Mouse (Mus musculus) forebrain, postnatal 0 days (tissue): ENCODE data around the gene Prune2. TPM values are rescaled to one million over a fixed set of nuclear protein-coding genes. Genes with fewer than 3 reads are reported as not detected.
A peak's percentile ranks its signal among the peaks of the same experiment; 100 is the strongest.

ENCODE experiments used
- ATAC-seq: fragments of 200-750 bp; cut with Nextera tagmentation; 2 replicates; pipeline ENCODE4 v1.8.0; 2017; ENCODE audit warnings: mild to moderate bottlenecking, moderate library complexity
- DNase-seq: peaks from one replicate; pipeline ENCODE4 v3.0.0-alpha.2; 2015
- H3K27ac ChIP-seq: fragments of 300-500 bp; sonication (generic); 2 replicates; pipeline ENCODE4 v1.5.1; 2014; ENCODE audit warnings: low read depth, mild to moderate bottlenecking, antibody characterized with exemption, low read length, moderate library complexity, mixed read lengths
- H3K27me3 ChIP-seq: fragments of 300-500 bp; sonication (generic); 2 replicates; pipeline ENCODE4 v1.6.1; 2014; ENCODE audit warnings: mild to moderate bottlenecking, low read length, mixed read lengths; ENCODE audit not compliant: insufficient read depth
- H3K36me3 ChIP-seq: fragments of 300-500 bp; sonication (generic); 2 replicates; pipeline ENCODE4 v1.6.1; 2014; ENCODE audit warnings: mild to moderate bottlenecking, moderate library complexity; ENCODE audit not compliant: insufficient read depth
- H3K4me1 ChIP-seq: fragments of 300-500 bp; sonication (generic); 2 replicates; pipeline ENCODE4 v1.6.1; 2014; ENCODE audit warnings: antibody characterized with exemption; ENCODE audit not compliant: insufficient read depth
- H3K4me2 ChIP-seq: fragments of 300-500 bp; sonication (generic); 2 replicates; pipeline ENCODE4 v1.6.1; 2014; ENCODE audit warnings: low read depth, mild to moderate bottlenecking, moderate library complexity
- H3K4me3 ChIP-seq: fragments of 300-500 bp; sonication (generic); 2 replicates; pipeline ENCODE4 v1.5.1; 2014; ENCODE audit warnings: low read depth, low read length, mixed read lengths
- H3K9ac ChIP-seq: fragments of 300-500 bp; sonication (generic); 2 replicates; pipeline ENCODE4 v1.6.1; 2014; ENCODE audit warnings: mild to moderate bottlenecking
- H3K9me3 ChIP-seq: fragments of 300-500 bp; sonication (generic); 2 replicates; pipeline ENCODE4 v1.6.1; 2016; ENCODE audit warnings: low read length
- CTCF ChIP-seq: sonication (generic); IDR thresholded peaks from 2 replicates; pipeline ENCODE4 v1.5.1; 2016; ENCODE audit warnings: antibody characterized with exemption, control low read depth, low read depth
- WGBS: fragments of 180-500 bp; shearing (Covaris S2); extraction: QIAGEN DNeasy Blood & Tissue Kit; methylation state at CpG from one replicate; pipeline ENCODE4 v1.1.7; 2014; 5-methylcytosine and 5-hydroxymethylcytosine counted together
- polyA plus RNA-seq: library from polyadenylated mRNA; unstranded; fragments of >200 nt; fragmentation: Nextera tagmentation; extraction: Ambion mirVana; gene quantifications from 2 replicates; pipeline ENCODE4 v1.2.1, GENCODE M21; 2015
- total RNA-seq: library from RNA; depleted of rRNA; stranded (reverse); fragments of >200 nt; gene quantifications from 2 replicates; pipeline ENCODE4 v1.2.3, GENCODE M21; 2014

The Prune2 gene
- total and polyA plus RNA-seq, 2 experiments from 2014 or later = 7.2 to 13.1 TPM

DNA sequence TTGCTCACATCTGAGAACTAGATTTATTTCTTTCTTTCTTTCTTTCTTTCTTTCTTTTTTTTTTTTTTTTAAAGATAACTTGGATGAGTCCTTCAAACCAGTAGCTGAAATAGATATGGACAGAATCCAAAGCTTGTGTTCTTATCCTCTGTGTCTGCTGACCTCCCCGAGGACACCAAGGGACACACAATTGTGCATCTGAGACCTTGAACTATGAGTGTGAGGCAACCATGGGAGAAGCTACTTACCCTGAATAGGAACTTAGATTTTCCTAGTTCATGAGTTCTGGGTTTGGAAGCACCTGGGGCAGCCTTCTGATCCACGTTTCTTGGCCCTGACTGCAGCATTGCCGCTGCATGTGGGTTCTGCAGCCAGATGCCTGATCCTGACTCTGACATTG is 7.3 kb downstream of the Prune2 start:
- Histone ChIP-seq H3K9me3 (0 out of 2 replicates have a peak, but pooled peaks cover 4% of the 10 kb centered on the region), H3K4me2 (no peak overlapping the region), H3K36me3 (no peaks in the 10 kb centered on the region), H3K27me3 (no peaks in the 10 kb centered on the region), H3K4me3 (no peak overlapping the region), H3K9ac (no peak overlapping the region), H3K27ac (no peak overlapping the region), H3K4me1 (no peaks in the 10 kb centered on the region)
- 85% methylated on average over 3 of the region's 3 CpGs for WGBS
- ATAC-seq (no peak), DNase-seq (no peak)
- TF ChIP-seq CTCF = no peak

DNA sequence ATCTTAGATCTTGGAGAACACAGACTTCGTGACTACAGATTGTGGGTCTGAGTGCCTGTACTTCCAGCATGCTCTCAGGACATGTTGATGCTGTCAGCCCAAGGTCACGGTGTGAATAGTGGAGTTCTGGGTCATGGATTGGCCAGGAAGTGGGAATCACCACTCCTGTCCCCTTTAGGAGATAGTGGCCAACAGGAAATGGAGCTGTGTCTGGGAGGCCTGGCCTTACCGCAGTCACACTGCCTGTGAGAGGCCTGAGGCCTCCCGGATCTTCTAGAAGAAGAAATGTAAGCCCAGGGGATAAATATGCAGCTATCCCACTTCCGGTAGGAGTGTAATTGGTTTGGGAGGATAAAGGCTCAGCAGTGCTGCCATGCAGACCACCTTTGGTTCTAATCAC is 12.8 kb downstream of the Prune2 start:
- Histone ChIP-seq H3K4me3 (no peak overlapping the region), H3K27me3 (no peaks in the 10 kb centered on the region), H3K9me3 (0 out of 2 replicates have a peak, but pooled peaks cover 4% of the 10 kb centered on the region), H3K9ac (no peak overlapping the region), H3K4me1 (no peaks in the 10 kb centered on the region), H3K4me2 (no peak overlapping the region), H3K36me3 (no peaks in the 10 kb centered on the region), H3K27ac (no peak overlapping the region)
- no peak for TF ChIP-seq CTCF
- ATAC-seq = no peak
- 85% methylated on average over 5 of the region's 5 CpGs for WGBS
- DNase-seq = no peak

DNA sequence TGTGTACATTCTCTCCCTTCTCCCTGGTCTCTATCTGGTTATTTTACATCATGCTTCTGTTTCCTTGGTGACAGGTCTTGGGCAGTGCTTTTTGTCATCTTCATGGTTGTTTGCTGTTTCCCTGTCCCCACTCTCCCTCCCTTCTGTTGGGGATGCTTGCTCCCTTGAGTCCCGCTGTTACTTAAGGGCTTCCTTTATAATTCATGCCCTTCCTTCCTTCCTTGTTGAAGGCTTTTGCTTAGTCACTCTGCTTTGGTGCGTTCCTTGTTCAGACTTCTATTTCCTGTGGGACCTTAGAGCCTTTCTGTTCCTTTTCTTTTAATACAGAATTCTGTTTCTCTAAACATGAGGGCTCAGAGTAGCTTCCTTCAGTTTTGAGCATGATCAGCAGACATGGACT is 14.7 kb downstream of the Prune2 start:
- Histone ChIP-seq H3K4me3 (no peak overlapping the region), H3K4me1 (no peaks in the 10 kb centered on the region), H3K27me3 (no peaks in the 10 kb centered on the region), H3K9me3 (no peaks in the 10 kb centered on the region), H3K36me3 (no peaks in the 10 kb centered on the region), H3K4me2 (no peak overlapping the region), H3K9ac (no peak overlapping the region), H3K27ac (no peak overlapping the region)
- ATAC-seq = no peak
- no peak for DNase-seq
- WGBS = 71% methylated on average over 2 of the region's 2 CpGs
- no peak for TF ChIP-seq CTCF

DNA sequence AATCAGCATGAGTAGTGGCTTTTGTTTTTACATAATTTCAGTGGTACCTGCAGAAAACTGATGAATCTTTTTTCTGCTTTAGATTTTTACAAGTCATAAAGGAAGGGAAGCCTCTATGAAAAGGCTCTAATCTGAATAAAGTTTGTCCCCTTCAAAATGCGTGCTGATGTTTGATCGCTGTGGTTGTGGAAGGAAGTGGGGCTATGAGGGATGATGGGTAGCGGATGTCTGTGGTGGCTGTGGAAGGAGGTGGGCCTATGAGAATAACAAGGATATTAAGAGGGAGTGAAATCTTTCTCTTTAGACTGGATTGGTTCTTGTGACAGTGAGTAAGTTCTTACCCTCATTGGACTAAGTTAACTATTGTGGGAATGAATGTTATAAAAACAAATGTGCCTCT is 23.0 kb downstream of the Prune2 start:
- DNase-seq (no peak), ATAC-seq (no peak)
- Histone ChIP-seq H3K9ac (no peak overlapping the region), H3K4me2 (no peak overlapping the region), H3K4me3 (no peak overlapping the region), H3K9me3 (no peaks in the 10 kb centered on the region), H3K27ac (no peak overlapping the region), H3K36me3 (no peaks in the 10 kb centered on the region), H3K27me3 (no peaks in the 10 kb centered on the region), H3K4me1 (no peaks in the 10 kb centered on the region)
- WGBS = 94% methylated on average over 3 of the region's 3 CpGs
- no peak for TF ChIP-seq CTCF

DNA sequence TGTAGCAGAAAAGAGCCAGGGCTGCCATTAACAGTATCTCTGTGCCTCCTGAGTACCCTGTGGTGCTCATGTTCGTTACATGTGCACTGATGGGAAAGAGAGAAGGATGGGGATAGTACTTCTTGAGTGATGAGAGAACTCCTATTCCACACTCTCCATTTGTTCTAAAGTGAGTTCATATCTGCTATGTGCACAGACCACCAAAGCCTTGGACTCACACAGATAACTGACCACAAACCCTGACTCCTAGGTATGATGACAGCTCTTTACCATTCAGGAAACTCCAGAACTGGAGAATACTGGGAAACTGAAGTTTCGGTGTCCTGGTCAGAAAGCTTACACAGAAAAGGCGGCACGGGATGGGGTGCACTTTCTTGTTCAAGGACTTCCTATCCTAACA is 25.8 kb downstream of the Prune2 start:
- DNase-seq = no peak
- no peak for TF ChIP-seq CTCF
- Histone ChIP-seq H3K4me3 (no peak overlapping the region), H3K27me3 (no peaks in the 10 kb centered on the region), H3K4me2 (no peak overlapping the region), H3K9ac (no peak overlapping the region), H3K4me1 (no peaks in the 10 kb centered on the region), H3K9me3 (no peaks in the 10 kb centered on the region), H3K27ac (no peak overlapping the region), H3K36me3 (no peaks in the 10 kb centered on the region)
- WGBS = 91% methylated on average over 4 of the region's 4 CpGs
- ATAC-seq = no peak

DNA sequence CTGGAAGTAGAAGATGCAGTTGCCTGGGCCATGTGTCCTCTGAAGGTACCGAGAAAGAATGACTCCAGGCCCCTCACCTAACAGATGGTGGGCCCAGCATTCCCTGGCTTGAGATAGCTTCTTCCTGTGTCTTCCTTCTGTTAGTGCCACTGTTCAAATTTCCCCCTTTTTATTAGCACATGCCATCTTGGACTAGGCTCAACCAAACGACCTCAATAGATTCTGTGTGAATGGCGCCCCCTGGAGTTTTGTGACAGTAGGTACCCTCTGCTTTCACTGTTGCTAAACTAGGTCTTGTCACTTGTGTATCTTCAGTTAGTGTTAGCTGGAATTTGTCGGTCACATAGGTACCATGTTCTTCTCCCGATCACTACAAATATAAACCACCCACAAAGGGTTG is 29.0 kb downstream of the Prune2 start:
- Histone ChIP-seq H3K4me1 (no peaks in the 10 kb centered on the region), H3K27me3 (no peaks in the 10 kb centered on the region), H3K4me3 (no peak overlapping the region), H3K27ac (no peak overlapping the region), H3K9me3 (no peaks in the 10 kb centered on the region), H3K36me3 (no peaks in the 10 kb centered on the region), H3K9ac (no peak overlapping the region), H3K4me2 (no peak overlapping the region)
- DNase-seq = peak; percentile 17
- ATAC-seq = no peak
- 50% methylated on average over 5 of the region's 5 CpGs for WGBS
- TF ChIP-seq CTCF = peak; percentile 45

DNA sequence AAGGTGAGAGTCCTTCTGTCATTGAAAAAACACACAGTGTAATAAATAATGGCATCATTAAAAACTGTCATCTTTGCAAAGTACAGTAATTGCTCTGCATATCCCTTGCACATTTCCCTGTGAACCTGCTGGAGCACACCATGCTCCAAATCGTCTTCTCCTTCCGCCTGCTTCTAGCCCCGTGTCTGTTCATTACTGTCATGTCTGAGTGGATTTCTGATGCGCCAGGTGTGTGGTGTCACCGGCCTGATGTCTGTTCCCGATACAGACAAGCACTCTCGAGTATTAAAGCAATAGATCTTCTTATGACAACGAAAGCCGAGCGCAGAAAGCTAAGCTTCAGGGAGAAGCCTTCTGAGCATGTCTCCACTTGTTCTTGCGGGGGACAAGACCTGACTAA is 32.1 kb downstream of the Prune2 start:
- WGBS = 73% methylated on average over 11 of the region's 11 CpGs
- no peak for ATAC-seq

DNA sequence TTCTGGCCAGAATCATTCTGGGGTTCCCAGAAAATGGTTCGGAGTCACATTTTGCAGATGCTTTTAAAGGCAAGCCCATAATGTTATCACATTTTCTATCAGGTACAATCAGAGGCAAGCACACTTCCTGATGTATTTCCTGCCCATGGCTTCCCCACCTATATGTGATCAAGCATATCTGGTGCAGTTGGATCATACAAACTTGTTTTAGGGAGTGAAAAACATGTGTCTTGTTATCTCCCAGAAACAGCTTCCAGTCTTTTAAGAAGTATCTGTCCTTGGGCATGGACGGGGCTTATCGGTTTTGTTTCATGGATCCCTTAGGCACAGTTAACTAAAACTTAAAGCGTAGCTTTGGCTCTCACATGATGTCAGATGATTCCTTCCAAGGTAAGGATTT is 36.2 kb downstream of the Prune2 start:
- H3K27ac ChIP-seq = no peak overlapping the region
- H3K9me3 ChIP-seq = no peaks in the 10 kb centered on the region
- no peak overlapping the region for H3K4me2 ChIP-seq
- TF ChIP-seq CTCF = no peak
- DNase-seq (no peak), ATAC-seq (no peak)
- no peak overlapping the region for H3K9ac ChIP-seq
- H3K27me3 ChIP-seq = no peaks in the 10 kb centered on the region
- H3K36me3 ChIP-seq = no peaks in the 10 kb centered on the region
- no peak overlapping the region for H3K4me3 ChIP-seq
- WGBS = 96% methylated on average over 4 of the region's 4 CpGs
- H3K4me1 ChIP-seq = no peaks in the 10 kb centered on the region

More for the DNA sequence above, 32.1 kb downstream of the Prune2 start:
- H3K4me1 ChIP-seq = no peaks in the 10 kb centered on the region
- H3K27ac ChIP-seq = no peak overlapping the region
- DNase-seq = no peak
- TF ChIP-seq CTCF = no peak
- H3K36me3 ChIP-seq = no peaks in the 10 kb centered on the region
- H3K9ac ChIP-seq = no peak overlapping the region
- H3K9me3 ChIP-seq = no peaks in the 10 kb centered on the region
- no peak overlapping the region for H3K4me3 ChIP-seq
- H3K27me3 ChIP-seq = no peaks in the 10 kb centered on the region
- no peak overlapping the region for H3K4me2 ChIP-seq
